Comparison of ENCODE assay signal across 20 mouse cellular contexts in the genomic region with DNA sequence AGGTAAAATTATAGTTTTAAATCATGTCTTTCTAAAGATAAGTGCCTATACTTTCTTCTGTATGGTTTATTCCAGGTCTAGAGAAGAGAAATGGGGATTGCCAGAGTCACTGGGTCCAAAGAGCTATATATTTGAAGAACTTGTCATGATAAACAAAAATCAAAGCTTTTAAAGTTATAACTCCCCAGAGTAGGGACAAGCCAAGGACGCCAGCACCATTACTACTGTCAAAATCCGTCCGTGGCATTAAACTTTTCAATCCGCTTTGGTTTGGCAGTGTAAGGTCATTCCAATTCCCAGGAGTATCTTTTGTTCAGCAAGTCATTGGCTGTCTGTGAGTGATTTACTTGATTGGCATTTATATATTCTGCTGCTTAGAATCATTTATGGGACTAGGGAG.
"Had no signal": no experiment of that assay in that cellular context is flagged by ENCODE, and none has a peak within 500 bp of the region (broad histone marks: within the 10 kb centered on the region; RNA-seq: fewer than 3 reads in every experiment).

No protein-coding gene starts in this region.

- DNase-seq: lung, adult 18-20 months; lung, embryonic 14.5 days; lung, postnatal 10 days; lung, postnatal 4 days; midbrain, embryonic 14.5 days; retina, postnatal 1 day; right cerebral cortex, adult 18-20 months; right cerebral cortex, postnatal 25 days; right cerebral cortex, postnatal 4 days; spleen, adult 18-20 months; thymus, adult 18-20 months; thymus, postnatal 14 days; thymus, postnatal 36 days had no signal

- H3K4me3 ChIP-seq: megakaryocyte, embryonic 14.5 days; midbrain, embryonic 10.5 days; midbrain, embryonic 12.5 days; myocyte; neural tube, embryonic 12.5 days; neural tube, embryonic 15.5 days had no signal

- H3K4me1 ChIP-seq: megakaryocyte, embryonic 14.5 days; midbrain, embryonic 10.5 days; midbrain, embryonic 12.5 days; neural tube, embryonic 12.5 days; neural tube, embryonic 15.5 days had no signal

- H3K9me3 ChIP-seq: midbrain, embryonic 12.5 days; neural tube, embryonic 12.5 days; neural tube, embryonic 15.5 days had no signal

- H3K27ac ChIP-seq: midbrain, embryonic 10.5 days; midbrain, embryonic 12.5 days; neural tube, embryonic 12.5 days; neural tube, embryonic 15.5 days had no signal

- ATAC-seq: midbrain, embryonic 16.5 days had no signal

- H3K27me3 ChIP-seq: megakaryocyte, embryonic 14.5 days; midbrain, embryonic 12.5 days; neural tube, embryonic 12.5 days; neural tube, embryonic 15.5 days had no signal

- H3K36me3 ChIP-seq: midbrain, embryonic 10.5 days; midbrain, embryonic 12.5 days; neural tube, embryonic 12.5 days; neural tube, embryonic 15.5 days had no signal

- H3K4me2 ChIP-seq: lung, embryonic 14.5 days; midbrain, embryonic 12.5 days; neural tube, embryonic 12.5 days; neural tube, embryonic 15.5 days had no signal

- H3K9ac ChIP-seq: lung, embryonic 14.5 days; midbrain, embryonic 12.5 days; neural tube, embryonic 12.5 days; neural tube, embryonic 15.5 days had no signal
